Mouse (Mus musculus) testis, adult 2 months (tissue): ENCODE measurements around the gene Ebf3. TPM values are rescaled to one million over a fixed set of nuclear protein-coding genes. Genes with fewer than 3 reads are reported as not detected.
A peak's percentile ranks its signal among the peaks of the same experiment; 100 is the strongest.

Source experiments
- H3K27ac ChIP-seq: fragments of 200-500 bp; 2 replicates; pipeline ENCODE4 v1.5.1; 2012; ENCODE audit warnings: low read depth, low read length; ENCODE audit not compliant: control insufficient read depth, insufficient read depth
- H3K27me3 ChIP-seq: fragments of 200-500 bp; 2 replicates; pipeline ENCODE4 v1.6.1; 2012; ENCODE audit warnings: mild to moderate bottlenecking, low read length, moderate library complexity; ENCODE audit not compliant: control insufficient read depth, insufficient read depth
- H3K36me3 ChIP-seq: fragments of 200-500 bp; 2 replicates; pipeline ENCODE4 v1.6.1; 2012; ENCODE audit warnings: mild to moderate bottlenecking, low read length; ENCODE audit not compliant: control insufficient read depth, insufficient read depth
- H3K4me1 ChIP-seq: fragments of 200-500 bp; 2 replicates; pipeline ENCODE4 v1.6.1; 2012; ENCODE audit warnings: low read length; ENCODE audit not compliant: control insufficient read depth, insufficient read depth
- H3K4me3 ChIP-seq: fragments of 200-500 bp; 2 replicates; pipeline ENCODE4 v1.5.1; 2012; ENCODE audit warnings: low read depth, mild to moderate bottlenecking, low read length, moderate library complexity, mixed read lengths; ENCODE audit not compliant: control insufficient read depth
- CTCF ChIP-seq: fragments of 200-500 bp; IDR thresholded peaks from 2 replicates; pipeline ENCODE4 v1.5.1; 2012; ENCODE audit warnings: low read depth, mild to moderate bottlenecking, inconsistent platforms, low read length, moderate library complexity; ENCODE audit not compliant: control insufficient read depth, insufficient read depth, insufficient replicate concordance
- POLR2A ChIP-seq: fragments of 200-500 bp; IDR thresholded peaks from 2 replicates; pipeline ENCODE4 v1.6.1; 2012; ENCODE audit warnings: low read depth, mild to moderate bottlenecking, inconsistent platforms, low read length, moderate library complexity; ENCODE audit not compliant: control insufficient read depth
- polyA plus RNA-seq: library from polyadenylated mRNA; depleted of rRNA; stranded (reverse); fragments of >200 nt; gene quantifications from 2 replicates; pipeline ENCODE4 v1.2.3, GENCODE M21; 2012

Ebf3 gene
- polyA plus RNA-seq, 1 experiment = 3.1 TPM

DNA sequence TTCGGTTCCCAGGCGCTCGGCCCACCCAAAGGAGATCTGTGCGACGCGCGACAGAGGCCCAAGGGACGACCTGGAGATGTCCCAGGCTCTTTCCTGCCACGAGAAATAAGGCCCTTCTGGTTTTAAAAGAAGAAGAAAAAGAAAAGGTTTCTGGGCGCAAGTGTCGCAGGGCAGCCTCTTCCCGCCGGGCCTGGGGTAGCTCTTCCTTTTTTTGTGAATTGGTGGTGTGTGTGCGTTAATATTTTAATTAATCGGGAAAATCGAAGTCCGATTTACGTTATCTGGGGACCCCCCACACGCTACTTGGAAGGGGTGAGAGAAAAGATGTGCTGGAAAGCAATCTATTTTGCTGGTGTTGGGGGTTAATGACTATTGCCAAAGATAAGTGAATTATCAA is 1.3 kb upstream of the Ebf3 start:
- Histone ChIP-seq H3K27ac (no peak overlapping the region), H3K4me3 (no peak overlapping the region), H3K4me1 (peaks cover 26% of the 10 kb centered on the region)

DNA sequence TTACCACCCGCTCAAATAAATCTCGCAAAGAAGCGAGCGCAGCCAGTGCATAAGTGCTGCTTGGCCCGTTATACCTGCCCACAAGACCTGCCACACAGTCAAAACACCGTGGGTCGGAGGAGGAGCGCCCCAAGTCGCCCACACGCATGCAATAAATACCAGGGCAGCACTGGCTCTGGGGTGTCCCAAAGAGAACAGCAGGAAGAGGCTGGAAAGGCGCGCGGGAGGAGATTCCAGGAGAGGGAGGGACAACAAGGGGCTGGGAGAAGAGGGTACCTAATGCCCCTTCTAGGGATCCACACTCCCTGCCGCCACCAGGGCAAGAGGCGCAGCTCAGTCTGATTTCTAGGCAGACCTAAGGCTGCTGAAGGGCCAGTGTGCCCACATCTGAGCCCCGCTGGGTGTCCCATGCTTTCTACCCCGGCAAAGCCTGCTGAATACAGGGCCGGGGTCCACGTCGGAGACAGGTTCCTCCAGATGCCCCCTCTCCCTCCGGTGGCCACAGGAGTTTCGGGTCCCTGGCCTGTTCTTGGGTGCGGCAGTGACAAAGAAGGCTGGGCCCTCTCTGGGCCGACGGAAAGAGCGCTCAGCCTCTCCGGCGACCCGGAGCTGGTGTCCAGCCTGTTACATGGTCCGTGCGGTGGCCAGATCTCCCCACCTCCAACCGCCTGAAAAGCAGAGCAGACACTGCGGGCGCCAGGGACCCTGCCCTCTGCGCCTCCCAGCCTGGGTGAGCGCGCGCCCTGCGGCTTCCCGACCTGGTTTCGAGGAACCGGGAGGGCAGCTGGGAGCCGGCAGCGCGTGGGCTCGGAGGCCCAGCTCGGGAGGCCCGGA is 682 bp upstream of the Ebf3 start:
- Histone ChIP-seq H3K27me3 (peaks cover 6% of the 10 kb centered on the region), H3K27ac (no peak overlapping the region), H3K4me3 (peak overlapping the region; percentile 82), H3K4me1 (peaks cover 27% of the 10 kb centered on the region), H3K36me3 (no peaks in the 10 kb centered on the region)
- TF ChIP-seq POLR2A = no peak
- TF ChIP-seq CTCF = no peak

More for the DNA sequence above, 1.3 kb upstream of the Ebf3 start:
- Histone ChIP-seq H3K27me3 (peaks cover 4% of the 10 kb centered on the region), H3K36me3 (no peaks in the 10 kb centered on the region)
- no peak for TF ChIP-seq CTCF
- TF ChIP-seq POLR2A = no peak

DNA sequence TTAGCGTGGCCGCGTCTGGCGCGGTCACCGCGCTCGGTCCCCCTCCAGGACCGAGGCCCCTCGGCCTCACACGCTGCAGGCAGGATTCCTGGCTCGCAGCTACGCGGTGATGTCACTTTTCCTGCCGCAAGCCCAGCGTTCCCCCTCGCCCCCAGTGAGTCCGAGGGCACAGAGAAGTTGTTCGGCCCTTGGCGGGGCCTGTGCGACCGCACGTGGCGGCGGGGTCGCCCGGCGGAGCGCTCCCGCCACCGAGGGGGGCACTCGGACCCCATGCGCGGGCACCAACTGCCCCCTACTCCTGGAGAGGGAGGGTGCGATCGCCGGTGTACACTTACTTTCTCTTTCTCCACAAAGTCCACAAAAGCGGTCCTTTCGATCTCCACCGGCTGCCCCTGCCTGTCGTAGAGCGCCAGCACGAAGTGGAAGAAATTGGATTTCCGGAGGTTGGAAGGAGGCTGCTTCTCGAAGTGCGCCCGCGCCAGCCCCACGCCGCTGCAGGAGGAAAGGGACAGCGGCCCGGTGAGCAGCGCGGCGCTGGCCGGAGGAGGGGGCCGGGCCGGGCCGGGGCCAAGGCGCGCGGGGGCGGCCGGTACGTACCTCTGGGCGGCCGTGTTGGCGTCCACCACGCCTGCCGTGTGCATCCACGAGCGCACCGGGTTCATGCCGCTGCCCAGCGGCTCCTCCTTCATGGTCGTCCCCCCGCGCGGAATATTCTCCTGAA is 902 bp downstream of the Ebf3 start:
- Histone ChIP-seq H3K36me3 (no peaks in the 10 kb centered on the region), H3K4me3 (peak overlapping the region; percentile 82), H3K4me1 (peaks cover 31% of the 10 kb centered on the region), H3K27ac (no peak overlapping the region), H3K27me3 (peaks cover 6% of the 10 kb centered on the region)
- no peak for TF ChIP-seq POLR2A
- no peak for TF ChIP-seq CTCF

DNA sequence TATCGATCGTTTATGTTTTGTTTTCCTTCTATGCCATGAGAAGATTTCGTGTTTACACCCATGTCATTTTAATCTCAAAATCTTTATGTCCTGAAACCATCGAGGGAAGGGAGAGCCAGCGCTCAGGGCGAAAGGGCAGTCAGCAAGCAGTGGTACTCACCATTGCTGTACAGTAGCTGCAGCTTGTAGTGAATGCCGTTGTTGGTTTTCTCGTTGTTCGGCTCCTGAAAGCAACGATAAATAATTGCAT is 1.4 kb downstream of the Ebf3 start:
- peaks cover 31% of the 10 kb centered on the region for H3K4me1 ChIP-seq
- H3K36me3 ChIP-seq = no peaks in the 10 kb centered on the region
- peak overlapping the region; percentile 38 for H3K4me3 ChIP-seq
- H3K27me3 ChIP-seq = peaks cover 6% of the 10 kb centered on the region
- TF ChIP-seq CTCF (no peak), POLR2A (no peak)
- H3K27ac ChIP-seq = no peak overlapping the region

DNA sequence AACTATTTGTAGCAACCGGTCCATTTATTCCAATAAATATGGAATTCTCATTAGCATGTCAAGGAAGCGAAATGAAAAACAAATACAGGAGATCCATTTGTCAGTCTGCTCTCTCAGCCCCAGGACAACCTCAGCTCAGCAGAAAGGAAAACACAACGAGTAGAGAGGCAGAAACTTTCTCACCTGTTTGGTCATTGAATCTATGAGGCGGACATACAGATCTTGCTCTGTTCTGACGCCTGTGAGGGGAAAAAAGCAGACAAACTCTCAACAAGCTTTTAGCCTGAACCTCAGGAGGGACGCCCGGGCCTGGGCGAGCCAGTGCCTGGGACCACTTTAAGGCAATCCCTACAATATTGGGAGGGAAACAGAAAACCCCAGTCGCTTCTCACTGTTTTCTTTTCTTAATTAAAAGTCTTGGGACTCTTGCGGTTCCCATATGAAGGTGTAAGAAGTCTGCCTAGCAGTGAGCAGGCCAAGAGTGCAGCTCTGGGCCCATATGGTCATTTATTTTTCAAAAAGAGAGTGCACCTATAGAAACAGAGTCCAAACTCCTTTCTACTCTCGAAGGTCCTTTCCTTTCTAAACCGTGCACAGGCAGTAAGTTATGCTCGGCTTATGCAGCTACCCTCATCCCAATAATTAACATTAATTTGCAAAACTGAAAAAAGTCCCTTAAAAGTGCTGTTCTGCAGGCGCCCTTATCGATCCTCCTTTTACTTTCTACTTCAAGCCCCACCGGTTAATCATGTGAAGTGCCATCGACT is 1.9 kb downstream of the Ebf3 start:
- Histone ChIP-seq H3K27me3 (peaks cover 6% of the 10 kb centered on the region), H3K27ac (no peak overlapping the region), H3K36me3 (no peaks in the 10 kb centered on the region), H3K4me3 (no peak overlapping the region), H3K4me1 (peaks cover 31% of the 10 kb centered on the region)
- TF ChIP-seq POLR2A (no peak), CTCF (no peak)

DNA sequence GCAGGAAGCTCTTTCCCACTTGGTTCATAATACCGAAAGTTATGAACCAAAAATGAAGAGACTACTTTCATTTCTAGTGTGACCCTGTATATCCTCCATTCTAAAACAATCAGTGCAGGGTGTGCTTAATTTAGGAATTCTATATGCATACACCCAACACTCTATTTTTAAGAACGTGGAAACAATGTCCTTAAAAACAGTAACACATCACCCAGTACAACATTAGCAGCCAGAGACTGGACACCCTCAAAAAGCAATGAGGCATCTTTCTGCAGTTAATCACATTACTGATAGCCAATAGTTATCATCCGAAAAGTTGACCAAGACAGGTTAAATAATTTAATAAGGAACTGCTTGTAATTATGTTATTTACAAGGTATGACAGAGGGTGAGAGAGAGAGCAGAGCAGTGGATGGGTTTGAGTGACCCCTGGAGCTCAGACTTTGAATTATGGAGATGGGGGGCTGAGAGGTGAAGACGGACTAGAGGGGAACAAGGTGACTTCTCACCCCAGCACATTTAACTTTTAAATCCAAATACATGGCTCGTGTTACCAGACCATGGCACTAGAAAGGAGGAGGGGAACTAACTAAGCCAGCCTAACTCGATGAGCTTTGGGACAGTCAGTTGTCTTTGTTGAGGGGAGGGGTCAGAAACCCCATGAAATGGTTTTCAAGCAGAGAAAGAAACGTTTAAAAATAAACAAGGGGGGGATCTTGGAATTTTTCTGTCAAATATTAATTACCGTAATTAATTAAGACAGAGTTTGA is 2.7 kb downstream of the Ebf3 start:
- H3K4me3 ChIP-seq = no peak overlapping the region
- H3K27ac ChIP-seq = no peak overlapping the region
- H3K4me1 ChIP-seq = peaks cover 28% of the 10 kb centered on the region

More for the DNA sequence above, 2.7 kb downstream of the Ebf3 start:
- TF ChIP-seq POLR2A (no peak), CTCF (no peak)
- H3K36me3 ChIP-seq = no peaks in the 10 kb centered on the region
- H3K27me3 ChIP-seq = peaks cover 6% of the 10 kb centered on the region
